Mouse (Mus musculus) embryo, embryonic 9.5 days (tissue): ENCODE measurements around the gene Ppm1l.

Source experiments
- DNase-seq: peaks from one replicate; pipeline ENCODE4 v3.0.0-alpha.2; 2017; ENCODE audit errors: extremely low spot score

Gene Ppm1l

GRCm38 (mm10) chr3:69490981-69491681, 174.5 kb downstream of the Ppm1l start:
- no peak for DNase-seq

DNA sequence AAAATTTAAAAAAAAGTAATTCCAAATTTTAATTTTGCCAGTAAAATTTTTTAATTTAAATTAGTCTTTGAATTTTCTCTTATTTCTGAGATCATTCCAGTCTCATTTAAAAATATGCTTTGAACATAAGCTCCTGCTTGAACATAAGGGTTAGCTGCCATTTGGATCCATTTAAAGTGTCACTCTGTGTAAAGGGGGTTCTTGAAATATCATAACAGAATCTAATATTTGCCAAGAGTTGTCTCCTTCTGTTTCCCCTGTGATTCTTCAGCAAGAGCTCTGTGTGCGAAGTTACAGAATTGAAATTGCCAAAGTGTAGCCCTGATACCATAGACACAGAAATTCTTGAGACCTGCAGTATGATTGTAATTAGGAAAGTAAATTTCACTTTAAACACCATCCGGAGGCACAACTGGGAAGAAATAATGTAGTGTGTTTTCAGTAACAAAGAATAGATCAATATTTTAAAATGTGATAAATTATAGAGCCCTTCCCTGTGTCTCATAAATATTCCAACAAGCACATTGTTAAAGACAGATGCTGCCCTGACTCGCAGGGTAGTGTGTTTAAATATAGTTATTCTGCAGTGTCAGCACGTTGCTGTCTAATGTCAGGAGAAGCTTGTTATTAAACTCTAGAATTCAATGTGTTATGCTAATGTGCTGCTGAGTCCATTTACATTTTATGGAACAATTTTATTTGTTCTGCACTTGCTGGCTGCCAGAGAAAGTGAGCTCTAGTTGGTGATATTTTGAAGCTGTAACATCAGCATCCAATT, 177.8 kb downstream of the Ppm1l start:
- DNase-seq: no peak

DNA sequence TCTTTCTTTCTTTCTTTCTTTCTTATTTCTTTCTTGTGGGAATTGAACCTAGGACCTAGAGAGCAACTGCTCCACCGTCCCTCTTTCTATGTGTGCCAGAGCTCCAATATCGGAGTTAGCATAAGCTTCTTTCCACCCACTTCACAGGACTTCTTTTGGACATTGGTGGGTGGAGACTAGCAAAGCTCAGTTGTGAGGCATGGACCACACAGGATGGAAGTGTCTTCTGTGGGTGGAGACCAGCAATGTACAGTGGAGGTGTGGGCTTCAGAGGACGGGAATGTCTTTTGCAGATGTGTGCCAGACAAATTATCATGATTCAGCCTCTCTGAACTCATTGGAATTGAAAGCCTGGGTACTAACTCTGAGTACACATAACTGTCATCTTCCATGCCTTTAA, 180.5 kb downstream of the Ppm1l start:
- DNase-seq: no peak

DNA sequence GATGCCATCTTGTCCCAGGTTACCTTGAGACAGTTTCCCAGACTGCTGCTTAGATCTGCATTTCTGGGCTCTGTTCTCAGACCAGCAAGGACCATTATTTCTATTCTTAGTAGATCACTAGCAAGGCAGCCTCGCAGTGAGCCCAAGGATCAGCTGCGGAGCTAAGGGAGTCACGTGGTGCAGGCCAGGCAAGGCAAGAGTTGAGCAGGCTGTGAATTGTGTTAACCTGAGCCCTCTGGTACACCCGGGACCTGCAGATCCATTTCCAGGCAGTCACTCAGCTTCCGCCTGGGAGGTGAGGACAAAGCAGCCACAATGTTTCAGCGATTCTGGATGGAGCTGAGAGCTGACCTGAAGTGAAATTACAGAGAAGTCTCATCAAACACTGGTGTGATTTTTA, 185.3 kb downstream of the Ppm1l start:
- peak; percentile 33 for DNase-seq

GRCm38 (mm10) chr3:69502527-69502926, 185.9 kb downstream of the Ppm1l start:
- no peak for DNase-seq

GRCm38 (mm10) chr3:69505090-69505489, 188.4 kb downstream of the Ppm1l start:
- no peak for DNase-seq

DNA sequence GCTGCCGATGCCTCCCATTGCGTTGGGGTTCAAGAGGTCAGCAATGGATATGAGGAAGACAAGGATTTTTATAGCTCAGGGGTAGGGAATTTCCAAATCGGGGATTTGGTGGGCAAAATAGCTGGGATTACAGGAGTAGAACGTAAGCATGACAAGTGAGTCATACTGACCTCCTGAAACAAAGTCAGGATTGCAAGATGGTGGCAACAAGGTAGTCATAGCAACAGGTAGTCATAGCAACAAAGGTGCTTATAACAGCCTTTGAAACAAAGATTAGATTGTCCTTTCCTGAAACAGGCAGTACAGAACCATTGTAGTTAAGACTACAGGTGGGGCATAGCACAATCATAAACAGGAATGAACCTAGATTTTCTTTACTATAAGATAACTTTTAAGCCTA, 189.7 kb downstream of the Ppm1l start:
- no peak for DNase-seq

DNA sequence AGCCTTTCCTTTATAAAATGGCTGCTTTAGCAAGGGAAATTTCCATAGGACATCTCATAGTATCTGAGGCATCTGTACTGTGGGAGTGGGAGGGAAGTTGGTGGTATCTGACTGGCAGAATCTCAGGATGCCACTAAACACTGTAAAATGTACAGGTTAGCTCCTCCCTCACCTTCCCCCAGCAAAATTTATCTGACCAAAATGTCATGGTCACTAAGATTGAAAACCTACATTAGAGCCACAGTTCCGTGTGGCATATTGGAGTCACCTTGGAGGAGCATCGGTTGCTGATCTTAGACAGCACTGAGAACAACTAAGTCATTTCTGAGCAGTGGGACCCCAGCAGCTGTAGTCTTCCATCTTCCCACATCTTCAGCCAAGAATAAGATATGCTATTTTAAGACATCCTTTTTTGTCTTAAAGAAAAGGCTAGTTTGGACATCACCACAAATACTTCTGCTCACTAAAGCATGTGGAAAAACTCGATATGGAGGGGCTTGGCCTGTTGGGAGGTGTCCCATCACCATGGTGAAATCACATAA, 192.8 kb downstream of the Ppm1l start:
- DNase-seq: no peak

GRCm38 (mm10) chr3:69511881-69512280, 195.2 kb downstream of the Ppm1l start:
- DNase-seq: peak; percentile 22

GRCm38 (mm10) chr3:69512402-69512801, 195.7 kb downstream of the Ppm1l start:
- DNase-seq: no peak

- no peak for DNase-seq
These were observed 199.2 kb downstream of the Ppm1l start for GRCm38 (mm10) chr3:69515730-69516350.

- no peak for DNase-seq
These were observed 202.5 kb downstream of the Ppm1l start for GRCm38 (mm10) chr3:69519188-69519587.

DNA sequence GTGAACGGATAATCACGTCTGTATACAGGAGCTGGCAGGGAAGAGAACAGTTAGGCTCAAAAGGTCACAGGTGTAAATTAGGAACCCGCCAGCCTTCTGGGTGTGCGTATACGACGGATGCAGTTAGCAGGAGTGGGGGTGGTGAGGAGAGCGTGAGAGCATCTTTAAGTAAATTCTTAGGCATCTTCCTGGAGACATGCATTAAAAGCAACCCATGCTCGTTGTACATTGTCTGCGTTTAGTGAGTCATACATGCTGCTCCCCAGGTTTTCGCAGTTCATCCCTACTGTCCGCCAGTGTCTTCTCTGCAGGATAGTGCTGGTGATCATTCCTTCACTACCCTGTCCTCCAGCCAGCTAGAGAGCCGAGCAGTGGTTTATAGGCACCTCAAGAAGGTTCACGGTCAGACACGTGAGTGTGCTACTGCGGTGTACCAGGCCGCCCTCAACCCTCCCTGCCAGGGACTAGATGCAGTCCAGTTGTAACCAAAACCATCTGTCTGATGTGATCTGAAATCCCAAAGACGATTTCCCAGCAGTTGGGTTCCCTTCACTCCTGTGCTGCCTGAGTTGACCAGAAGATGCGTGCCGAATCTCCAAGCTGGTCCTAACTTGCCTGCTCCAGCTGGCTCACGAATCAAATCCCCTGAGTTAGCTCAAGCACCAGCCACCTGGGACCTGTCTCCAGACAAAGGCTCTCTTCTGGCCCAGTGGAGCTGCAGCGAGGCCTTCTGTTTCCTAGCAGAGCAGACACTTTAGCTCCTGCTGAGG, 203.3 kb downstream of the Ppm1l start:
- no peak for DNase-seq

DNA sequence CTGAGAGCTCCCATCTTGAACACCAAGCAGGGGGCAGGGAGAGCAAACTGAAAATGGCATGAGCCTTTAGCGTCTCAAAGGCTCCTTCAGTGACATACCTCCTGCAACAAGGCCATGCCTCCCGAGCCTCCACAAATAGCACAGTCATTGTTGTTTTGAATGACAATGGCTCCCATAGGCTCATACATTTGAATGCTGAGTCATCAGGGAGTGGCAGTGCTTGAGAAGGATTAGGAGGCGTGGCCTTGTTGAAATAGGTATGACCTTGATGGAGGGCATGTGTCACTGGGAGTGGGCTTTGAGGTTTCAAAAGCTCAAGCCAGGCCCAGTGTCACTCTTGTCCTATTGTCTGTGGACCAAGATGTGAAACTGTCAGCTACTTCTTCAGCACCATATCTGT, 205.6 kb downstream of the Ppm1l start:
- DNase-seq: no peak

GRCm38 (mm10) chr3:69524356-69525071, 207.9 kb downstream of the Ppm1l start:
- DNase-seq: no peak

DNA sequence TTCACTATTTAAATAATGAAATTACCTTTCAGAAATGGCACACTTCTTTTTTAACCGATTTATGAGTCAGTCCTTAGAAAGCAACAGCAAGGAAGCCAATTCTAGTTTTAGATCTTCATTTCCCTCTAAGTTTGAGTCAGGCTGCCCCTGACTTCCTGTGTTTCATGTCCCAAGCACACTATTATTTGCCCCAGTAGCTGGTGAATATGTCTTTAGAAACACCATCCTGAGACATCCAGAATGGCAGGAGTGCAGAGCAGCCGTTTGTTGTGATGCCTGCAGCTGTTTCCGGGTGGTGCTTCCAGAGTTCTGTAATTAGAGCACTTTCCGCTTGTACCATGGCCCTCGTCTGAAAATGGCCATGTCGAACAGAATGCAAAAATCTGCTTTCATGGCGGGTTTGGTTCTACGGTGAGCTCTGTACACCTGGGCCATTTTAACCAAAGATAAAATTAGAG, 208.4 kb downstream of the Ppm1l start:
- DNase-seq: no peak

- no peak for DNase-seq
These were observed 210.7 kb downstream of the Ppm1l start for GRCm38 (mm10) chr3:69527384-69527783.

GRCm38 (mm10) chr3:69529576-69529975, 212.9 kb downstream of the Ppm1l start:
- no peak for DNase-seq

GRCm38 (mm10) chr3:69531511-69531910, 214.8 kb downstream of the Ppm1l start:
- DNase-seq: no peak

DNA sequence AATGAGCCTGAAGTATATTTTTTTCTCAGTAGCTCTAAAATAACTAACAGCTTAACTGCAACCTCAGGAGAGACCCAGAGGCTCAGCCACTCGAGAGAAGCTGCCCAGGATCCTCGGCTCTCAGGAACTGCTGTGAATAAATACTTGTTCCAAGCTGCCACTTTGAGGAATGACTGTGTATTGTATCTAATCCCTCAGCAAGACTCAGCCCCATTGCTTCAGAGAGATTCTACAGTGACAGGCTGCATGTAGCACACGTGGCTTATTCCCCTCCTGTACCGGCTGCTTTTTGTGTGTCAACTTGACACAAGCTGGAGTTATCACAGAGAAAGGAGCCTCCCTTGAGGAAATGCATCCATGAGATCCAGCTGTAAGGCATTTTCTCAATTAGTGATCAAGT, 216.0 kb downstream of the Ppm1l start:
- DNase-seq: no peak

GRCm38 (mm10) chr3:69535486-69535885, 218.8 kb downstream of the Ppm1l start:
- DNase-seq: no peak
